Mouse (Mus musculus): ENCODE measurements around the gene Nell2. TPM values are rescaled to one million over a fixed set of nuclear protein-coding genes. Genes with fewer than 3 reads are reported as not detected.
A peak's percentile ranks its signal among the peaks of the same experiment; 100 is the strongest.

Nell2 gene
- polyA plus RNA-seq, 1 experiment from 2014 or later, result 0.17 TPM

DNA sequence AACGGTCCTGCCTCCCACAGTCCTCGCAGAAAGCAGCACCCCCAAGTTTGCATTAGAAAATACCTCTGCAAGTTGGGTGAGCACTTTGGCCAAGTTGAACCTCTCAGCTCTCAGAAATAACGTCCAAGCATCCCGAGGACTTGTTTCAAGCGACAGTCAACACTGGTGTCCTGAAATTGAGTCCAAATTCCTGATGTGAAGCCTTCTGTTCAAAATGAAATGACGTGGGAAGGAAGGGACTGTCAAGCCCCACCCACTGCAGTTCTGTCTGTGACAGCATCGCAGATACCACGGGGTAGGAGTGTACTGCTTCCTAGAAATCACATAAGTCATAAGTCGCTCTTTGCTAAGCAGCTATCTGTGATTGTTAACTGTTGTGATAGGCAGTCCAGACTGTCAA lies 342.9 kb downstream of the Nell2 start:
- no peak for DNase-seq (ENCODE audit: low spot score)
- no peaks in the 10 kb centered on the region for H3K36me3 ChIP-seq (ENCODE audit: insufficient read depth, low read length)

GRCm38 (mm10) chr15:95183450-95183849 lies 344.9 kb downstream of the Nell2 start:
- no peak for ATAC-seq
- TF ChIP-seq EP300 (IDR thresholded peaks at IDR 0.05) (no peak), CTCF (IDR thresholded peaks at IDR 0.05) (no peak)
- Histone ChIP-seq H3K9me3 (ENCODE audit: low read length) (no peaks in the 10 kb centered on the region; the same call in 1 of the 2 replicates), H3K4me2 (replicated peaks; ENCODE audit: low read depth, low read length) (no peak overlapping the region), H3K4me1 (ENCODE audit: insufficient read depth, low read depth, low read length) (no peaks in the 10 kb centered on the region), H3K36me3 (ENCODE audit: insufficient read depth, low read length) (no peaks in the 10 kb centered on the region), H3K27me3 (replicated peaks; ENCODE audit: insufficient read depth, low read length) (no peaks in the 10 kb centered on the region), H3K27ac (ENCODE audit: low read length) (no peak overlapping the region), H3K9ac (replicated peaks; ENCODE audit: low read depth) (no peak overlapping the region), H3K4me3 (ENCODE audit: low read depth, low read length) (no peak overlapping the region)
- no peak for DNase-seq (ENCODE audit: low spot score)
- 39% methylated on average over 5 of the region's 5 CpGs for WGBS

More for the DNA sequence above, 342.9 kb downstream of the Nell2 start:
- no peak for TF ChIP-seq CTCF (IDR thresholded peaks at IDR 0.05)
- Histone ChIP-seq H3K9ac (replicated peaks; ENCODE audit: low read depth) (no peak overlapping the region), H3K4me3 (ENCODE audit: low read depth, low read length) (no peak overlapping the region), H3K4me1 (ENCODE audit: insufficient read depth, low read depth, low read length) (no peaks in the 10 kb centered on the region), H3K27ac (ENCODE audit: low read length) (no peak overlapping the region), H3K27me3 (replicated peaks; ENCODE audit: insufficient read depth, low read length) (no peaks in the 10 kb centered on the region), H3K4me2 (replicated peaks; ENCODE audit: low read depth, low read length) (no peak overlapping the region), H3K9me3 (ENCODE audit: low read length) (no peaks in the 10 kb centered on the region; the same call in 1 of the 2 replicates)
- no peak for ATAC-seq
- 44% methylated on average over 9 of the region's 9 CpGs for WGBS

DNA sequence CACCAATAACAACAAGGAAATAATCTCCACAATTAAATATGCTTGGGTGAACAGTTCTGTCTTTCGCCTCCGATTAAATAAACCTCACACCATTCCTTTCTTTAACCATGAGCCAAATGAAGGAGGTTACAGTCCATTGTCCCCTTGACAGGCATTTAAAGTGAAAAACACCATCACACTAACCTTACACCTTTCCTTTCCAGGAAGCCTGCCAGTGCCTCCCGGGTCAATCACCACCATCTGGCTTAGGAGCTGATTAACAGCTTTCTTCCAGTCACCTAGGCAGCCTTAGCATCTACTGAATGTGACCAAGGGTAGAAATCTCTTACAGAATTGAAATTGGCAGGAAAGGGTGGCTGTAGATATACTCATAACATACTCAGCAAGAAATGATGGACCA lies 371.5 kb downstream of the Nell2 start:
- Histone ChIP-seq H3K4me3 (ENCODE audit: low read depth, low read length) (no peak overlapping the region), H3K27ac (ENCODE audit: low read length) (no peak overlapping the region), H3K4me2 (replicated peaks; ENCODE audit: low read depth, low read length) (no peak overlapping the region), H3K9me3 (ENCODE audit: low read length) (no peaks in the 10 kb centered on the region), H3K36me3 (ENCODE audit: insufficient read depth, low read length) (no peaks in the 10 kb centered on the region), H3K27me3 (replicated peaks; ENCODE audit: insufficient read depth, low read length) (no peaks in the 10 kb centered on the region), H3K4me1 (ENCODE audit: insufficient read depth, low read depth, low read length) (no peaks in the 10 kb centered on the region), H3K9ac (replicated peaks; ENCODE audit: low read depth) (no peak overlapping the region)
- no peak for ATAC-seq
- TF ChIP-seq EP300 (IDR thresholded peaks at IDR 0.05) (no peak), CTCF (IDR thresholded peaks at IDR 0.05) (no peak)
- 68% methylated on average over 3 of the region's 3 CpGs for WGBS
- no peak for DNase-seq (ENCODE audit: low spot score)

- no peak for DNase-seq (ENCODE audit: low spot score)
- Histone ChIP-seq H3K27ac (ENCODE audit: low read length) (no peak overlapping the region), H3K36me3 (ENCODE audit: insufficient read depth, low read length) (no peaks in the 10 kb centered on the region)
These were observed 383.2 kb downstream of the Nell2 start for GRCm38 (mm10) chr15:95145118-95145517.

GRCm38 (mm10) chr15:95144131-95144530 lies 384.2 kb downstream of the Nell2 start:
- DNase-seq (ENCODE audit: low spot score) (peak; percentile 19), ATAC-seq (no peak)
- H3K9me3 ChIP-seq (ENCODE audit: low read length), result no peaks in the 10 kb centered on the region
- H3K9ac ChIP-seq (replicated peaks; ENCODE audit: low read depth), result no peak overlapping the region
- H3K27me3 ChIP-seq (replicated peaks; ENCODE audit: insufficient read depth, low read length), result no peaks in the 10 kb centered on the region
- WGBS, result 50% methylated on average over 2 of the region's 2 CpGs
- H3K4me3 ChIP-seq (ENCODE audit: low read depth, low read length), result no peak overlapping the region
- no peaks in the 10 kb centered on the region for H3K4me1 ChIP-seq (ENCODE audit: insufficient read depth, low read depth, low read length)
- no peak overlapping the region for H3K4me2 ChIP-seq (replicated peaks; ENCODE audit: low read depth, low read length)
- TF ChIP-seq CTCF (IDR thresholded peaks at IDR 0.05) (no peak), EP300 (IDR thresholded peaks at IDR 0.05) (no peak)
- H3K36me3 ChIP-seq (ENCODE audit: insufficient read depth, low read length), result no peaks in the 10 kb centered on the region
- no peak overlapping the region for H3K27ac ChIP-seq (ENCODE audit: low read length)

More at GRCm38 (mm10) chr15:95145118-95145517, 383.2 kb downstream of the Nell2 start:
- no peak overlapping the region for H3K4me2 ChIP-seq (replicated peaks; ENCODE audit: low read depth, low read length)
- no peak for ATAC-seq
- H3K27me3 ChIP-seq (replicated peaks; ENCODE audit: insufficient read depth, low read length), result no peaks in the 10 kb centered on the region
- TF ChIP-seq CTCF (IDR thresholded peaks at IDR 0.05) (no peak), EP300 (IDR thresholded peaks at IDR 0.05) (no peak)
- 77% methylated on average over 2 of the region's 2 CpGs for WGBS
- H3K9ac ChIP-seq (replicated peaks; ENCODE audit: low read depth), result no peak overlapping the region
- no peaks in the 10 kb centered on the region for H3K9me3 ChIP-seq (ENCODE audit: low read length)
- no peak overlapping the region for H3K4me3 ChIP-seq (ENCODE audit: low read depth, low read length)
- H3K4me1 ChIP-seq (ENCODE audit: insufficient read depth, low read depth, low read length), result no peaks in the 10 kb centered on the region

DNA sequence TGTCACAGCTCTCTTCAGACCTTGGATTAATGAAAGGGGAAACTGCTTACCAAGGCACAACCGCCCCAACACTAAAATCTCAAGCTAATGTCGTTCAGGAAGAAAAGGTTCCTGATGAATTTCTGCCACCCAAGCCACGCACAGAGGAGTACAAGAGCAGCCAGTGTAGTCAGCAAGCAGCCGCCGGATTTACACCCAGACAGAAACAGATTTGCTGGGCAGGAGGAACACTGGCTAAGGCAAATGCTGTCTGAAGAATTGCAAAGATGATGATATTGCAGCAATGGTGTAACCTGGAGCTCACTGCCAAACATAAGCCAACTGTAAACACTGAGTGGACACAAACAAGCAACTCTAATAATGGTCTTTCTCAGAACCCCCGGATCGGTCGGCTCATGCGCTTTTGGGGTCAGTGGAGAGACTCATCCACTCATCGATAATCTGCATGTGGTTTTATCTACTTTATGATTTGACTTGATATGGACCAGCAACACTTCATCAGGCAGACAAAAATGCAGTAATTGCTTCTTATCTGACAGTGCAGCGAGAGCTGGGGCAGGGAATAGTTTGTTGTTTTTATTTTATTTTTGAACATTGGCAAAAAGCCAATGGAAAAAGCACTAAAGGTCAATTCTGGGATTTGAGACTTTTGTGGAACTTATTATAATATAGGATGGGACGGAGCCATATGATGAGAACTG lies 389.5 kb downstream of the Nell2 start:
- peak; percentile 23; the same call in 1 of the 2 replicates for ATAC-seq
- Histone ChIP-seq H3K4me1 (ENCODE audit: insufficient read depth, low read depth, low read length) (no peaks in the 10 kb centered on the region), H3K9ac (replicated peaks; ENCODE audit: low read depth) (no peak overlapping the region), H3K36me3 (ENCODE audit: insufficient read depth, low read length) (no peaks in the 10 kb centered on the region), H3K4me2 (replicated peaks; ENCODE audit: low read depth, low read length) (0 out of 2 replicates have a peak overlapping the region, but pooled peaks have one; percentile 11), H3K9me3 (ENCODE audit: low read length) (no peaks in the 10 kb centered on the region), H3K27me3 (replicated peaks; ENCODE audit: insufficient read depth, low read length) (no peaks in the 10 kb centered on the region), H3K27ac (ENCODE audit: low read length) (no peak overlapping the region), H3K4me3 (ENCODE audit: low read depth, low read length) (no peak overlapping the region)
- DNase-seq (ENCODE audit: low spot score), result peak; percentile 21
- WGBS, result 42% methylated on average over 12 of the region's 12 CpGs
- TF ChIP-seq CTCF (IDR thresholded peaks at IDR 0.05), result no peak
- TF ChIP-seq EP300 (IDR thresholded peaks at IDR 0.05), result no peak

Measured in lung, postnatal 0 days (tissue).